Mouse (Mus musculus): ENCODE measurements around the gene Hprt. TPM values are rescaled to one million over a fixed set of nuclear protein-coding genes. Genes with fewer than 3 reads are reported as not detected.

Hprt gene
- polyA plus RNA-seq, 1 experiment from 2014 or later = 193 TPM

DNA sequence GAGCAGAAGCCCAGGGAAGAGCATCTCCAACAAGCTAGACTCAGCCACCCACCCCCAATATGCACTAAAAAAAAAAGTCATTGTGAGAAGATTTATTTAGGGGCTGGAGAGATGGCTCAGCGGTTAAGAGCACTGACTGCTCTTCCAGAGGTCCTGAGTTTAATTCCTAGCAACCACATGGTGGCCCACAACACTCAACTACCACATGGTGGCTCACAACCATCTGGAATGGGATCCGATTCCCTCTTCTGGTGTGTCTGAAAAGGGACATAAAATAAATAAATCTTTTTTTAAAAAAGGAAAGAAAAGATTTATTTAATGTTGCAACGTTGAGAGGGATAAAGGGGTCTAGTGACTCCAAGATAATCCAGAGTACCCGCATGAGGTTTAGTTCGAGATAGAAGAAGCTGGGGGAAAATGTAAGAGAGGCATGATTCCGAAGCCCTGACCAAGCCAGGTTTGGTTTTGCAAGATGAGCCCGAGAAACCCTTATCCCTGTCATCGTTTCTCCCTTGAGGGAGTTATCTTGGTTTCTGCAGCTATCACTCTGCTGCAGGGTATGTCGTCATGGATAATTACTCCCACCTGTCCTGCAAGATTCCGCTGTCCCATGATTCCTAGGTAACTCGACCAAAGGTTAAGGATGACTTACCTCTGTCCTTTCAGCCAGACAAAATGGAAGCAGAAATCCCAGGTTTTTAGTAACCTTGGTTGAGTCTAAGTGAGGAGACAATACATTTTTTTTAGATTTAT, 37.7 kb downstream of the Hprt start:
- Histone ChIP-seq H3K27me3 (ENCODE audit: control insufficient read depth, insufficient read depth, low read length) (no peaks in the 10 kb centered on the region), H3K4me3 (ENCODE audit: low read depth, low read length) (no peak overlapping the region), H3K36me3 (ENCODE audit: control insufficient read depth, insufficient read depth, low read length) (no peaks in the 10 kb centered on the region), H3K4me1 (ENCODE audit: control insufficient read depth, insufficient read depth, low read length) (no peaks in the 10 kb centered on the region), H3K27ac (ENCODE audit: low read length) (no peak overlapping the region), H3K9me3 (ENCODE audit: control insufficient read depth, low read depth, low read length) (no peaks in the 10 kb centered on the region), H3K9ac (replicated peaks; ENCODE audit: low read depth, low read length) (no peak overlapping the region), H3K4me2 (replicated peaks; ENCODE audit: low read depth, low read length) (no peak overlapping the region)
- 58% methylated on average over 11 of the region's 11 CpGs for WGBS
- ATAC-seq (ENCODE audit: insufficient number of reproducible peaks, insufficient read depth, low FRiP score, low read depth) = no peak

DNA sequence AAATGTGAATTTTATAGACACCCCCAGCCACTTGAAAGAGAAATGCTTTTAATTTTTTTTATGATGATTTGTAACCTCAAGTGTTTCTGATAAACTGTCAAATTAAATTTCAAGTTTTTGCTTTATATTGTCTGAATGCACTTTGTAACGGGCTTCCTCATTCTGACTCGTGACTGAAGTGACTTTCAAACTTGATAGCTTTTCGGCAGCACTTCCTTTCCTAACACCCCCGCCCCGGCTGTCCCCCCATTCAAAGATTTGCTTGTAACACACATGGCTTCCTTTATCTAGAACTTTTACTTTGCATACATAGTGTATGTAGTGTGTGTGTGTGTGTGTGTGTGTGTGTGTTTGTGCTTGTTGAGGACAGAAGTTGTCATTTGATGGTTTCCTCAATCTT, 41.6 kb downstream of the Hprt start:
- Histone ChIP-seq H3K4me1 (ENCODE audit: control insufficient read depth, insufficient read depth, low read length) (no peaks in the 10 kb centered on the region), H3K27me3 (ENCODE audit: control insufficient read depth, insufficient read depth, low read length) (no peaks in the 10 kb centered on the region), H3K9me3 (ENCODE audit: control insufficient read depth, low read depth, low read length) (no peaks in the 10 kb centered on the region), H3K36me3 (ENCODE audit: control insufficient read depth, insufficient read depth, low read length) (no peaks in the 10 kb centered on the region), H3K27ac (ENCODE audit: low read length) (no peak overlapping the region), H3K9ac (replicated peaks; ENCODE audit: low read depth, low read length) (no peak overlapping the region), H3K4me2 (replicated peaks; ENCODE audit: low read depth, low read length) (no peak overlapping the region), H3K4me3 (ENCODE audit: low read depth, low read length) (no peak overlapping the region)
- ATAC-seq (ENCODE audit: insufficient number of reproducible peaks, insufficient read depth, low FRiP score, low read depth) = no peak
- WGBS = 69% methylated on average over 5 of the region's 5 CpGs

DNA sequence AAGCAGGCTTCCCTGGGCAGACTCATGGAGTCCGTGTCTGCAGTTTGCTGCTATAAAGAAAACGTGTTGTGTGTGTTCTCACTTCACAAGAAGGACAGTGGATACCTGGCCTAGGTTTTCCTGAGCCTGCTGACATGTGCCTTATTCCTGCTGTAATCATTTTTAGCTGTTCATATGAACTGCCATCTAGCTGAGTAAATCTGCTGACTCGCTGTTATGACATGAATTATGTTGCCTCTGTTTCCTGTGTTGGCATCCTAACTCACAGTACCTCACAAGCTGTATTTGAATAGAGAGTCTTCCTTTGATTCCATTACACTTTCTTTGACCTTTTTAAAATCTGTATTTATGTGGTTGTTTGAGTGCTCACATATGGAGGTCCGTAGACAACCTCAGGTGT, 50.3 kb downstream of the Hprt start:
- H3K27ac ChIP-seq (ENCODE audit: low read length) = no peak overlapping the region
- H3K27me3 ChIP-seq (ENCODE audit: control insufficient read depth, insufficient read depth, low read length) = no peaks in the 10 kb centered on the region
- no peaks in the 10 kb centered on the region for H3K36me3 ChIP-seq (ENCODE audit: control insufficient read depth, insufficient read depth, low read length)
- no peak overlapping the region for H3K4me3 ChIP-seq (ENCODE audit: low read depth, low read length)
- no peak for ATAC-seq (ENCODE audit: insufficient number of reproducible peaks, insufficient read depth, low FRiP score, low read depth)
- no peak overlapping the region for H3K4me2 ChIP-seq (replicated peaks; ENCODE audit: low read depth, low read length)
- no peak overlapping the region for H3K9ac ChIP-seq (replicated peaks; ENCODE audit: low read depth, low read length)
- WGBS = 76% methylated on average over 4 of the region's 4 CpGs
- no peaks in the 10 kb centered on the region for H3K9me3 ChIP-seq (ENCODE audit: control insufficient read depth, low read depth, low read length)
- H3K4me1 ChIP-seq (ENCODE audit: control insufficient read depth, insufficient read depth, low read length) = 0 out of 2 replicates have a peak, but pooled peaks cover 3% of the 10 kb centered on the region

DNA sequence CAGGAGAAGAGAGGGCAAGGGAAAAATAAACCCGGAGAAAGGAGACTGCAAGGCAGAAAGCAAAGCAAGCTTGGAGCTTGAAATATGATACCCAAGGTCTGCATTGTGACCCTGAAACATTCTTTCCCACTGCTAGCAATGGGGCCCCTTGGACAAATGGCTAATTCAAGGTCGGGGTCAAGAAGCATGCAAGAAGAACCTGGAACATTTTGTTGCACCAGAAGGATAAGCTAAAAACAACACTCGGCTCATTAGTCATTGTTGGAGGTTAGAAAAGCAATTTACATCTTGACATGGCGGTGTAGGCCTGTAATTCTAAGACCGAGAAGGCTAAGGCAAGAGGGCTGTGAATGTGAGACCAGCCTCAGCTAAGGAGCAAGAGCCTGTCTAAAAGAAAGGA, 51.7 kb downstream of the Hprt start:
- ATAC-seq (ENCODE audit: insufficient number of reproducible peaks, insufficient read depth, low FRiP score, low read depth) = no peak
- no peak overlapping the region for H3K4me3 ChIP-seq (ENCODE audit: low read depth, low read length)
- H3K4me1 ChIP-seq (ENCODE audit: control insufficient read depth, insufficient read depth, low read length) = 0 out of 2 replicates have a peak, but pooled peaks cover 3% of the 10 kb centered on the region
- no peak overlapping the region for H3K4me2 ChIP-seq (replicated peaks; ENCODE audit: low read depth, low read length)
- H3K36me3 ChIP-seq (ENCODE audit: control insufficient read depth, insufficient read depth, low read length) = no peaks in the 10 kb centered on the region
- WGBS = 35% methylated on average over 5 of the region's 5 CpGs
- no peaks in the 10 kb centered on the region for H3K9me3 ChIP-seq (ENCODE audit: control insufficient read depth, low read depth, low read length)
- H3K9ac ChIP-seq (replicated peaks; ENCODE audit: low read depth, low read length) = no peak overlapping the region
- H3K27ac ChIP-seq (ENCODE audit: low read length) = no peak overlapping the region
- H3K27me3 ChIP-seq (ENCODE audit: control insufficient read depth, insufficient read depth, low read length) = no peaks in the 10 kb centered on the region

DNA sequence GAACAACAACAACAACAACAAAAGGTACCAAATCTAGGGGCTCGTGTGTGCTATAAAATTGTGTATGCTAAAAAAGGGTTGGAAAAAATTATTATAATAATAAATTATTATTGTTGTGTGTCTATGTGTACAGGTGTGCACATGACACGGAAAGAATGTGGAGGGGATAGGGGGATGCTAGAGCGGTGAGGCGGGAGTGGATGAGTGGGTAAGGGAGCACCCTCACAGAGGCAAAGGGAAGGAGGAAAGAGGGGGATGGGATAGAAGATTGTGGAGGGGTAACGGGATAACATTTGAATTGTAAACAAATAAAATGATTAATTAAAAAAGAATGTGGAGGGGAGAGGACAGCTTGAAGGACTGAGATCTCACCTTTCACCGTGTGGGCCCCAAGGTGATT, 52.2 kb downstream of the Hprt start:
- Histone ChIP-seq H3K36me3 (ENCODE audit: control insufficient read depth, insufficient read depth, low read length) (no peaks in the 10 kb centered on the region), H3K4me3 (ENCODE audit: low read depth, low read length) (no peak overlapping the region), H3K4me2 (replicated peaks; ENCODE audit: low read depth, low read length) (no peak overlapping the region), H3K27me3 (ENCODE audit: control insufficient read depth, insufficient read depth, low read length) (no peaks in the 10 kb centered on the region), H3K9ac (replicated peaks; ENCODE audit: low read depth, low read length) (no peak overlapping the region), H3K9me3 (ENCODE audit: control insufficient read depth, low read depth, low read length) (no peaks in the 10 kb centered on the region), H3K27ac (ENCODE audit: low read length) (no peak overlapping the region), H3K4me1 (ENCODE audit: control insufficient read depth, insufficient read depth, low read length) (0 out of 2 replicates have a peak, but pooled peaks cover 4% of the 10 kb centered on the region)
- WGBS = 67% methylated on average over 6 of the region's 6 CpGs
- ATAC-seq (ENCODE audit: insufficient number of reproducible peaks, insufficient read depth, low FRiP score, low read depth) = no peak

DNA sequence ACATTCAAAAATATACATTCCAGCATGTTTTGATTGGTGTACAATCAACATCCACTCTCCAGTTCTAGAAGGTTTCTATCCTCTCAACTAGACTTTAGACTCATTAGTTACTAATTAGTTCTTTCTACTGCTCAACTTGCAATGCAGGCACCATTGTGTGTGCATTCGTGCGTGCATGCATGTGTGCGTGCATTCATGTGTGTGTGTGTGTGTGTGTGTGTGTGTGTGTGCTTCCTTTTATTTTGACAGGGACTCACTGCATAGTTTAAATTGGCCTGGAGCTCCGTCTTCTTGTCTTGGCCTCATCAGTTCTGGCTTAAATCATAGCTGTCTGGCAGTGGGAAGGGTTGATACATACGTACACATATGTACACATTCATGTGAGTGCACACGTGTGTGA, 53.1 kb downstream of the Hprt start:
- no peak overlapping the region for H3K4me3 ChIP-seq (ENCODE audit: low read depth, low read length)
- H3K4me1 ChIP-seq (ENCODE audit: control insufficient read depth, insufficient read depth, low read length) = peaks cover 10% of the 10 kb centered on the region
- H3K36me3 ChIP-seq (ENCODE audit: control insufficient read depth, insufficient read depth, low read length) = no peaks in the 10 kb centered on the region
- 79% methylated on average over 6 of the region's 6 CpGs for WGBS
- H3K27ac ChIP-seq (ENCODE audit: low read length) = no peak overlapping the region
- no peak overlapping the region for H3K9ac ChIP-seq (replicated peaks; ENCODE audit: low read depth, low read length)
- H3K27me3 ChIP-seq (ENCODE audit: control insufficient read depth, insufficient read depth, low read length) = no peaks in the 10 kb centered on the region
- H3K9me3 ChIP-seq (ENCODE audit: control insufficient read depth, low read depth, low read length) = no peaks in the 10 kb centered on the region
- ATAC-seq (ENCODE audit: insufficient number of reproducible peaks, insufficient read depth, low FRiP score, low read depth) = no peak
- H3K4me2 ChIP-seq (replicated peaks; ENCODE audit: low read depth, low read length) = no peak overlapping the region

DNA sequence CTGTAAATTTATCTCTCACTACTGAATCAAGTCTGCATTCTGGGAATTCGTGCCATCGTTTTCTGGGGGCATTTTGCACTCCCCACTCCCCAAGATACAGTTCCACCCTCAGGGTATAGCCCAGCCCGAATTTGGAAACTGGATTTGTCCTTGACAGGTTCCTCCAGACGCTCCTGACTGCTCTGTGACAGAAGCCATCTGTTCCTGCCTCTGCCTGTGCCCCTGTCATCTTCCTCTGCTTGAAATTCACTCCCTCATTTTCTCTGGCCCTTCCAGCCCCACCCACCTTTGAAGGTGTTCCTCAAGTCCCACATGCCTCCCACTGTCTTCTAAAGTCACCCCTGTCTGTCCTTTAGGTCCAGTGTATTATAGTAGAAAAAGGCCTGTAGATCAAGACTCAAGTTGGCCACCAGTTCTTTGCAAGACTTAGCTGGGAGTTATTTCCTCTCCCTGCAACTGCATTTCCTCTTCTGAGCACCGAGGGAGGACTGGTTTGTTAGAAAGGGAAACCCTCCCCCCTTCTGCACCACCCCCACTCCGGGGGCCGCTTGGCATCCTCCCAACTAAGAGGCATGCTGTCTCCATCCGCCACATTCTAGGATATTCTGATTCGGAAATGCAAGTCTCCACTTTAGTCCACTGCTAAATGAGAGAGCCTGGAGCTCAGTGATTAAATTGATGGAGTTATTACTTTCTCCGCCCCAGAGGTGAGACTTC, 57.4 kb downstream of the Hprt start:
- Histone ChIP-seq H3K36me3 (ENCODE audit: control insufficient read depth, insufficient read depth, low read length) (no peaks in the 10 kb centered on the region), H3K4me2 (replicated peaks; ENCODE audit: low read depth, low read length) (no peak overlapping the region), H3K9me3 (ENCODE audit: control insufficient read depth, low read depth, low read length) (no peaks in the 10 kb centered on the region), H3K4me1 (ENCODE audit: control insufficient read depth, insufficient read depth, low read length) (peaks cover 13% of the 10 kb centered on the region), H3K9ac (replicated peaks; ENCODE audit: low read depth, low read length) (no peak overlapping the region), H3K4me3 (ENCODE audit: low read depth, low read length) (no peak overlapping the region), H3K27me3 (ENCODE audit: control insufficient read depth, insufficient read depth, low read length) (no peaks in the 10 kb centered on the region), H3K27ac (ENCODE audit: low read length) (peak overlapping the region; percentile 34; the same call in 1 of the 2 replicates)
- 34% methylated on average over 10 of the region's 10 CpGs for WGBS
- ATAC-seq (ENCODE audit: insufficient number of reproducible peaks, insufficient read depth, low FRiP score, low read depth) = no peak

DNA sequence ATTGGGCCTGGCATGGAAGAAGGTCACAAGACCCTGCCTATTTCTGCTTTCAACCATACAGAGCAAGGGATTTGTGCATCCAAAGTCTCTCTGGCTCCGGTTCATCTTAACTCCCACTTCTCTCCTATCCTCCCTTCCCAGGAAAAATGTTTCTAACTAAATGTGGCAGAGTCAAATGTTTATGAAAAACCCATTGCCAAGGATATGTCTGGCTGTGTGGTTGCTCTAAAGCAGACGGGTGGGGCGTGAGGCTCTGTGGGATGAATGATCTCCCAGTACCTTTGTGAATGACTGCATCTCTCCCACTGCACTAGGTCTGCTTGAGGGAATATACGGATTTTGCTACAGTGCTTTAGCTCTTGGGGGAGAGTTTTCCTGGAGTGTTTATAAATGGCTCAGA, 58.1 kb downstream of the Hprt start:
- no peak overlapping the region for H3K4me3 ChIP-seq (ENCODE audit: low read depth, low read length)
- no peak overlapping the region for H3K4me2 ChIP-seq (replicated peaks; ENCODE audit: low read depth, low read length)
- peak overlapping the region; percentile 34; the same call in 1 of the 2 replicates for H3K27ac ChIP-seq (ENCODE audit: low read length)
- WGBS = 61% methylated on average over 4 of the region's 4 CpGs
- H3K9me3 ChIP-seq (ENCODE audit: control insufficient read depth, low read depth, low read length) = no peaks in the 10 kb centered on the region
- no peak for ATAC-seq (ENCODE audit: insufficient number of reproducible peaks, insufficient read depth, low FRiP score, low read depth)
- no peak overlapping the region for H3K9ac ChIP-seq (replicated peaks; ENCODE audit: low read depth, low read length)
- no peaks in the 10 kb centered on the region for H3K27me3 ChIP-seq (ENCODE audit: control insufficient read depth, insufficient read depth, low read length)
- no peaks in the 10 kb centered on the region for H3K36me3 ChIP-seq (ENCODE audit: control insufficient read depth, insufficient read depth, low read length)
- peaks cover 13% of the 10 kb centered on the region for H3K4me1 ChIP-seq (ENCODE audit: control insufficient read depth, insufficient read depth, low read length)
